Mouse (Mus musculus): ENCODE measurements around the gene Tardbp.
A peak's percentile ranks its signal among the peaks of the same experiment; 100 is the strongest.

The Tardbp gene

DNA sequence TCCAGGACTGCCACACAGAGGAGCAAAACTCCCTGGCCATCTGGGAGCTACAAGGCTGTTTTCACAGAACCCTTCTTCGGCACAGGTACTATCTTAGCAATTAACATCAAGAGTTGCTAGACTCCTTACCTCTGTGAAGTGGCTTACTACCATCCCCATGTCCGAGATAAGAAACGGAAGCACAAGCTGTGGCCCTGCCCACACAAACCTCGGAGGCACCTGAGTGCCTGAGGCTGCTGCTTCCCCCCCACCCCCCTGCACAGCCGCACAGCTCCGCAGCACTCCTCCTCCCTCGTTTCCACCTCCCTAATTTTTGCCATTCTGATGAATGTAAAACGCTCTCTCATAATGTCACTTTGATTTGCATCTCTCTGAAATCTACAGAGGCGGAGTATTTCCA, 11.5 kb upstream of the Tardbp start:
- no peak for ATAC-seq (ENCODE audit: low TSS enrichment)

DNA sequence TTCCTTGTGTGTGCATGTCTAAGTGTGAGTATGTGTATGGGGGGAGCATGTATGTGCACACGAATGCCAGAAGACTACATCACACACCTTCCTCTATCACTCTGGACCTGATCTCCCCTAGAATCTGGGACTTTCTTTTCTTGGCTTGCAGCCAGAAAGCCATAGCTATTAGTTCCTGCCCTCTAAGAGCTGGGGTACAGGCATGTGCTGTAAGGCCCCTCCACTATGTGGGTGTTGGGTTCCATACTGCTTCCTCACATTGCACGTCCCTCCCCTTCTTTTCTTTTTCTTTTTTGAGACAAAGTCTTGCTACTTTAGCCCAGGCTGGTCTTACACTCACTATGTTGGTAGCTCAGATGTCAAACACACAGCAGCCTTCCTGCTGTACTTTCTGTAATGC, 8.5 kb upstream of the Tardbp start:
- ATAC-seq (ENCODE audit: low TSS enrichment) = no peak

DNA sequence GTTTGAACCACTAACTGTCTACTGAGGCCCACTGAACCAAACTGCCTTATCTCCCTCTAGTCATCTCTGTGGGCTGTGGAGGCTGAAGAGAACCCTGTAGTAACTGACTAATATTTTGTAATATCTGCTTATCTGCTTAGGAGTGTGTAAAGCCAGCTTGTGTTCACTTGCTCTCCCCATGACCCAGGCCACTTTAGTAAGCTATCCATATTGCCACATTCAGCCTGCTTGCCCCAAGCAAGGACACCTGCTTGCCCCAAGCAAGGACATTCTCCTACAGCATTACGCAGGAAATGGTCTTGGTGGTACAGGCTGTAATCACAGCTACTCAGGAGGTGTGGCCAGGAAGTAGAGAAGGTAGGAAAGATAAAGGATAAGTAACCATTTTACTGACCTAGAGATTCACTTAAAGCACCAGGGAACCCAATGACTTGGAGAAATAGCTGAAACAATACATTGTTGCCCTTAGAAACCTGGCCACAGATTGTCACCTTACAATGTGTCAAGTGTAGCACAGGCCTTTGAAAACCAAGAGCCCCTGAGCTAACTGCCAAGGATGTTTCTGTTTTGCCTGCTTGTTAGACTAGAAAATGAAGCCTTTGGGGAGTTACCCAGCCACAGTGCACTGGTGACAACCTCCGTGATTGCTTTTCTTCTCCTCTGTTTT, 6.7 kb upstream of the Tardbp start:
- ATAC-seq (ENCODE audit: low TSS enrichment) = no peak

DNA sequence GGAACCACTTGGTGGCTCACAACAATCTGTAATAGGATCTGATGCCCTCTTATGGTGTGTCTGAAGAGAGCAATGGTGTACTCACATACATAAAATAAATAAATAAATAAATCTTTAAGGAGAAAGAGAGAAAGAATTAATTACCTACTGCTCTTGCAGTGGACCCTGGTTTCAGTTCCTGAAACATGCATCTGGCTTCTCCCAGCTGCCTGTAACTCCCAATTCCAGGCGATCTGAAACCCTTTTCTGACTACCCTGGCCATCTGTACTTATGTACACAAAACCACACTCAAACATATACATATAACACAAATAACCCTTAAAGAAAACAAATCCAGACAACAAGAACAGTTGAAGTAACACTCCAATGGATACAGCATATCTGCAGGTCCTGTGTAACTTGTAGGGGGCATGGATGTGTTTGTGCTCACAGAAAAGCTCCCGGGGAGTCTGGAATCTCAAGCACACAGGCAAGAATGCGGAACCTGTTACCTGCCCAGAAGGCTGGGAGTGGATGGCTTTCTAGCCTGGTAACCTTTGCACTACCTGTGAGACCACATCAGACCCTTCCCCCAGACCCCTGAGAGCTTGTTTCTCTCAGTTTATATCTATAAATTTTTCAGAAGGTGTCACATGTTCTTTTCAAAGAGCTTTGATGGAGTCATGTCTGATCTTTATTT, 5.3 kb upstream of the Tardbp start:
- no peak for ATAC-seq (ENCODE audit: low TSS enrichment)

DNA sequence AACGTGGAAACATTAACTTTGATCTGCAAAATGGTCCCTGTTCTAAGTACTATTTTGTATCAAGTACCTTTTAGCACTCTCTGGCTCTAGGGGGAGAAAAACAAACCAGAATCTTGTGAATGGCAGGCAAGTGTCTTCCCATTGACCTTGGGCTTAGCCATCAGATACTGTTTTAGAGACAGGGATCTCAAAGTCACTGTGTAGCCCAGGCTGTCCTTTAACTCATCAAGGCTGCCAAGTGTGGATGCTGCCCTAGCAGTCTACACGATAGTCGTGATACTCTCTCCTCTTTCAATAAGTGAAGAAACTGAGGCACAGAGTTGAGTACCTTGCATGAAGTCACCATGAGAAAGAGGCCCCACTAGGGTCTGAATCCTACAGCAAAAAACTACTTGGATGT, 427 bp upstream of the Tardbp start:
- 0 out of 2 replicates have a peak, but pooled peaks have one; percentile 14 for ATAC-seq (ENCODE audit: low TSS enrichment)

DNA sequence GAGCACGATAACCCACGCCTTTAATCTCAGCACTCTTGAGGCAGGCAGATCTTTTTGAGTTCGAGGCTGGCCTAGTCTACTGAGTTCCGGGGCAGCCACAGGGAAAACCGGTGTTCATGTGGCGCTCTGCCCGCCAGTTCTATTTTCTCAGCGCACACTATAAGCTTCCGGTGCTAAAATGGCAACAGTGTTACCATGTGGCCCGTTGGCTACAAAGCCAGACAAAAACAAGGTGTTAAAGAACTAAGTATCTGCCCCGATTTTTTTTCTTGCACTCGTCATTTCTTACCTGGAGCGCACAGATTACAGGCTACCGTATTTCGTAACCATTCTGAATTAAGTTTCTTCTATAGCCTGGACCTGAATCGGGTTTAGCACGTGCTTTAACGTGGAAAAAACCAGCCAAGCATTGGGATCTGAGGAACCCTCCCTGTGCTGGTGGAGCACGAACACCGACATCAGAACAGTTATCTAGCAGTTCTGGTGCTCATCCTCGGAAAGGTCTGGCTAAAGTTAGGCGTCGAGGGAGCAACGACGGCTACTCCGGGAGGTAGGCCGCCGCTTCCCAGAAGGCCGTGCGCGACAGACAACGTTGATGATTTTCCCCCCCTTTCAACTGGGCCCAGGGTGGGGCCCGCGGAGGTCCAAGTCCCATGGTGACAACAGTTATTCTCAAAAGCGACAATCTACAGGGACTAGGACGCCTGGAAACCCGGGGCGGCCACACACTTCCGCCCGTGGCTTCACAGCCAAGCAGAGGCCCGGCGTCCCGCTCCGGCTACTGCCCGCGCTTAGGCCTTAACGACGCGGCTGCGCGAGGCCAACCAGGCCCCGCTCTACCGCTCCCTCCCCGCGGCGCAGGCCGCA, 830 bp downstream of the Tardbp start:
- ATAC-seq (ENCODE audit: low TSS enrichment) = peak; percentile 50

DNA sequence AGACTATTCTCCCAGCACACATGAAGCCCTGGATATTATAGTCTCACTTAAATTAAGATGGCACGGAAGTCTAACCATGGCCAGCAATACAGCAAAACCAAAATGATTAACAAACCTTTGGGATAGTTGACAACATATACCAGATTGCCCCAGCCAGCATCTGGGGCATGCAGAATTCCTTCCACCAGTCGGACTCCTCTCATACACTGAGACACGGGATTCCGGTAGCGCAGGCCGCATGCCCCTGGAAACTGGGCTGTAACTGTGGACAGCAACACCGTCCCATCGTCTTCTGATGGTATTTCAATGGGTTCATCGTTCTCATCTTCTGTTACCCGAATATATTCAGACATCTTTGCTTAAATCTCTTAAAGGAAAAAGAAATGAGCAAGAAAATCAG, 1.8 kb downstream of the Tardbp start:
- ATAC-seq (ENCODE audit: low TSS enrichment) = no peak

DNA sequence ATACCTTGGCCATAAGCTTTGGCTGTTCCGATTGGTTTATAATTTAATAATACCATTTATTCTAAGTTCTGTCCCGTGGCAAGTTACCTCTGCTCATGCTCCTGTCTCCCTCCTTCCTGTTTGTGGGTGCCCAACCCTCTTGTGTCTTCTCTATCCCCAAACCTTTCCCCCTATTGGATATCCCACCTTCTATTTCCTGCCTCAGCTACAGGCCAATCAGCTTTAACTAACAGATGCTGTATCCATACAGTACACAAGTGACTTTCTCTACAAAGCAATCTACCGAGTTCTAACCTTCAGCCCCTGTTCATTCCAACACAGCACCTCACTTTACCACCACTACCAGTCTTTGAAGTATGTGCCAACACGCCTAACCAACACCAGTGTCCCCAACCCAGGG, 3.2 kb downstream of the Tardbp start:
- ATAC-seq (ENCODE audit: low TSS enrichment) = no peak

DNA sequence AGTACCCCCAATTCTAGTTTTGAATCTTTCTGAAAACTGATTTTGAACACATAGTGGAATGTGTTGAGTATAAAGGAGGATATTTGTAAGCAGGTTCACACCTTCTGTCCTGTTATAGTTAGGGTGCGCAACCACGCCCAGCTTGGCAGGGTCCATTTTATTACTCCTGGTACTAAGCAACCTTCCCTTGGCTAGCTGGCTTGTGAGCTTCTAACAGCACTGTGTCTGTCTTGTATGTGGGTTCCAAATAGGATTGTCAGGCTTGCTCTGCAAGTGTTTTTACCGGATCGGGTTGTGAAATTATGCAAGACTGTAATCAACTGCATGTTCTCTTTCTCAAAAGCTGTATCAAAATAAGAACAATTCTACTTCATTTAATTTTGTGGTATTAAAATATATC, 4.3 kb downstream of the Tardbp start:
- ATAC-seq (ENCODE audit: low TSS enrichment) = no peak

DNA sequence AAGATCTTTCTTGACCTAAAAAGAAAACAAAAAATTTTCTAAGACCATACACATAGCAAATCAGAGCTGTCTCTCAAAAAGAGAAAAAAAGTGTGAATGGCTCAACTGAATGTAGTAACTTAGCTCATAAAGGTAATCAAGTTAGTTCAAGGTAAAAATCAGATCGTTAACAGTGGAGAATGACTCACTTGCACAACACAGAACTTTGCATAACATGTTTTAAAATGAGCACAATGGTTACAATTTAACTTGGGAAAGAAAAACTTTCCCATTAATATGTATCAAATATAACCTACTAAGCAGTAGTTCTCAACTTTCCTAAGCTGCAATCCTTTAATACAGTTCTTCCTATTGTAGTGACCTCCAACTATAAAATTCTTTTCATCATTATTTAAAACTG, 6.1 kb downstream of the Tardbp start:
- ATAC-seq (ENCODE audit: low TSS enrichment) = no peak

DNA sequence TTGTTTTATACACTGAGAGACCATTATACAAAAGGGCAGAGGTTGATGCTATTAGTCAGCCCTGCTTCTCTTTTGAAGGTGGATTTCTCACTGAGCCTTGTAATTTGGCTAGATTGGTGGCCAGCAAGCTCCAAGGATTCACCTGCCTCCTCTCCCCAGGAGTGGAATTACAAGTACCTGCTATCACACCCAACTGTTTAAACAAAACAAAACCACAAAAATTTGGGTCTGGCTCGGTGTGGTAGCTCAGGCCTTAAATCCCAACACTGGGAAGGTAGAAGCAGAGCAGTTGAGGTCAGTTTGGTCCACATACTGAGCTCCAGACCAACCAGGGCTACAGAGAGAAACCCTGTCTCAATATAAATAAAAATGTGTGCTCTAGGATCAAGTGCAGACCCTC, 7.0 kb downstream of the Tardbp start:
- no peak for ATAC-seq (ENCODE audit: low TSS enrichment)

DNA sequence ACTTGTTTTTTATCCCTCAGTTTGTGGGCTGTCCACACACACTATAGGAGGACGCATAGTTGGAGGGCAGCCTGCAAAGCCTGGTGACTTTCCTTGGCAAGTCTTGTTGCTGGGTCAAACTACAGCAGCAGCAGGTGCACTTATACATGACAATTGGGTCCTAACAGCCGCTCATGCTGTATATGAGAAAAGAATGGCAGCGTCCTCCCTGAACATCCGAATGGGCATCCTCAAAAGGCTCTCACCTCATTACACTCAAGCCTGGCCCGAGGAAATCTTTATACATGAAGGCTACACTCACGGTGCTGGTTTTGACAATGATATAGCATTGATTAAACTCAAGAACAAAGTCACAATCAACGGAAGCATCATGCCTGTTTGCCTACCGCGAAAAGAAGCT, 13.1 kb downstream of the Tardbp start:
- no peak for ATAC-seq (ENCODE audit: low TSS enrichment)

DNA sequence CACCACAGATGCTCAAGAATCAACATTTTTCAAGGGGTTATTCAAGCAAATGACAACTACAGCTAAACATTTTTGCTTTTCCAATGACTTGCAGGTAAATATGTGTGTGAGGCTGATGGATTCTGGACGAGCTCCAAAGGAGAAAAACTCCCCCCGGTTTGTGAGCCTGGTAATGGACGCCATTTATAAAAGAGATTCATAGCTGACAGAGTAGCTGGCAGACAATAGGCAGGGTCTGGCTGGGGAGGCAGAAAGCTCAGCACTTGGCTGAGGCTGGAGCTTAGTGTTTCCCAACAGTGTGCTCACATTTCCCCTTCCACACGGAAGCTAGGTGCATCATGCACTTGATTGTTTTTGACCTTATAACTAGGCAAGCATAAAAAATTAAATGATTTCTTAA, 14.3 kb downstream of the Tardbp start:
- ATAC-seq (ENCODE audit: low TSS enrichment) = no peak

DNA sequence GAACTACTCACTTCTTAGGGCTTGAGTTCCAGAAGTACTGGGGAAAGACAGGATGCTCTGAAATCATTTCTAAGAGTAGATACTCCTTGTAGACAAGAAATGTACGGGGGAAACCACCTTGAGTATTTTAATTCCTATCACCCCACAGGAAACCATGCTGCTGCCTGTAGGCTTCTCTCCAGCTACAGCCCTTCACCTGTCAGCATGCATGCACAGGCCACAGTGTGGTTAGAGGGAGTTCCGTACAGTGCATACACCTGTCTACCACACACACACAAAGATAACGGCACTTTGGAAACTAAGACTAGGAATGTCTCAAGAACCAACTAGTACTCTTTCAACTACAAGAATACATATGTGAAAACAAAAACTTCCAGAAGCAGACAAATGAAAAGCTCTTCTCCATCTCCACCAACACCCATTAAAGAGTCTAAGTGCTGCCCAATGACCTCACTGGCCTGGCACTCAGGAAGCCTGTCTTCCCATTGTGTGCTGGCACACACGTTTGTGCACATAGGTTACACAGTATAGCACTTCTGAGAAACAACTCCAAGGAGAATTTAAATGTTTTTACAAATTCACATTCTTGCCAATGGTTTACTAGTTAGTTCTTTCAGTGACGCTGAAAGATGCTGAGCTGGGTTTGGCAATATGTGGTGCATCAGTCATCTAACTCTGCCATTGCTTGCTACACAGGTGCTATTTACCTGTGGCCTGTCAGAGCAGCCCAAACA, 16.0 kb downstream of the Tardbp start:
- no peak for ATAC-seq (ENCODE audit: low TSS enrichment)

DNA sequence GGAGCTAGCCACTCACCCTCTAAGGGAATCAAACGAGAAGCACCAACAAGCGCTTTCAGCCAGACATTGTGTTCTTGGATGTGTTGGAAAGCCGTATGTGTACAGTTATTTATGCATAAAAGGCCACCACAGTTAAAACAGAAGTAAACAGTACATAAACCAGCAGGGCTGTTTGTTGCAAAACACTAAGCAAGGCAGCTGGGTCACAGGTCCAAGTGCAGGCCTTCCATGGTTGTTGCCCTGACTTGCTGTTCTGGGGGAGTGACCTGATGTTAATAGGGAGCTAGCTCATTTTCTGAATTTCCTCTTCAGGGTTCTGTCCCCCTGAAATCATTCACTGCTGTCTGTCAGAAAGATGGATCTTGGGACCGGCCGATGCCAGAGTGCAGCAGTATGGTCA, 17.0 kb downstream of the Tardbp start:
- ATAC-seq (ENCODE audit: low TSS enrichment) = no peak

DNA sequence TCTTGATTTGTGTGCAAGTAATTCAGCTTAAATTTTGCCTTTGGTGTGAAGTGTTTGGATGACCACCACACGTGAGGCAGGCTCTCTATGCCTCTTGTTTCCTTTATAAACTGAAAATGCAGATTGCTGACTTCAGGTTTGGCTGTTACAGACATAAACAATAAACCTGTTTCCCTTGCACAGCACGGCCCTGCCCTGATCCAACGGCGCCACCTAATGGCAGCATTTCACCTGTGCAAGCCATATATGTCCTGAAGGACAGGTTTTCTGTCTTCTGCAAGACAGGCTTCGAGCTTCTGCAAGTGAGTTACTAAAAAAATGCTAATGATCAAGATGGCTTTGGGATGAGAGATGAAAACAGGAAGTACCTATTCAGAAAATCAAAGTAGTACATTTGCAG, 19.1 kb downstream of the Tardbp start:
- ATAC-seq (ENCODE audit: low TSS enrichment) = 0 out of 2 replicates have a peak, but pooled peaks have one; percentile 35

DNA sequence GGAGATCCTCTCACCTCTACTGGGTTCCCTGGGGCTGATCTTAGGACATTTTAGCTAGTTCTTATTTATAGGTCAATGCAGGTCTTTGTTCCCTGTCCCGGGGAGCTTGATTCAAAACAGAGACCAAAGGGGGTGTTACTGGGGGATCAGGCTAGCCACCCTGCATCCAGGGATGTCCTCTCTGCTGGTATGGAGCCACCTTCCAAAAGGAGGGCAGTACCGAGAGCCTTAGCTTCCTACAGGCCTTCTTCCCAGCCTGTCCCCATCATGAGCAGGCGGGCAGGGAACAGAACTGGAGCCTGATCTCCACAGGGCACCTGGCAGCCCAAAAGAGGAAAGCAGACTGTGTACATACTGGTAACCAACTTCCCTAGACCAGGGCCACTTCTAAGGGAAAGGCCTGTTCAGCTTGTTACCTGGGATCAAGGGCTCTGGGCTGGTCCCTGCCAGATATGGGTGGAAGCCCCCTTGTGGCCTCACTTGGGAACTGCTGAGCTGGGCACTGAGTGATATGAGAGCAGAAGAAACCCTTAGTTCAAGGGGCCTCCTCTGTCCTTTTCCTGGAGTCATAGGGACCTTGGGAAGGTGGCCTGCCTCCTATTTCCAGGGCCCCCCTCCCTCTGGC, 22.2 kb downstream of the Tardbp start:
- ATAC-seq (ENCODE audit: low TSS enrichment) = peak; percentile 32; the same call in 1 of the 2 replicates

DNA sequence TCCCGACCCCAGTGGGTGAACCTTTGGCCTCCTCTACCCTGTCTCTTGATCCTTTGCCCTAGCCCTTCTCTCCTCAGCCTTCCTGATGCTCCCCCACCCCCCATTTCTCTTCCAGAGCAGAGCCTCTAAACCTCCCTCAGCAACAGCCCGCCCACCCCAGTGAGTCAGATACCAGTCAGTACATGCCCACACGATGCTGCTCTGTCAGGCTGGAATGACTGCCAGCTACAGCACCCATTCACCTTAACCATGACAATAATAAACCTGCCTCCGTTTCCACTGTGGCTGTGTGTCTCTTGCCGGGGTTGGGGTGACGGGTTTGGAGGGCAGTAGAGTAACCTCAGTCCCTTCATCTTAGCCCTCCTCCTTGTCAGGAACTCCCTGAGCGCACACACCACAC, 22.7 kb downstream of the Tardbp start:
- peak; percentile 81 for ATAC-seq (ENCODE audit: low TSS enrichment)

DNA sequence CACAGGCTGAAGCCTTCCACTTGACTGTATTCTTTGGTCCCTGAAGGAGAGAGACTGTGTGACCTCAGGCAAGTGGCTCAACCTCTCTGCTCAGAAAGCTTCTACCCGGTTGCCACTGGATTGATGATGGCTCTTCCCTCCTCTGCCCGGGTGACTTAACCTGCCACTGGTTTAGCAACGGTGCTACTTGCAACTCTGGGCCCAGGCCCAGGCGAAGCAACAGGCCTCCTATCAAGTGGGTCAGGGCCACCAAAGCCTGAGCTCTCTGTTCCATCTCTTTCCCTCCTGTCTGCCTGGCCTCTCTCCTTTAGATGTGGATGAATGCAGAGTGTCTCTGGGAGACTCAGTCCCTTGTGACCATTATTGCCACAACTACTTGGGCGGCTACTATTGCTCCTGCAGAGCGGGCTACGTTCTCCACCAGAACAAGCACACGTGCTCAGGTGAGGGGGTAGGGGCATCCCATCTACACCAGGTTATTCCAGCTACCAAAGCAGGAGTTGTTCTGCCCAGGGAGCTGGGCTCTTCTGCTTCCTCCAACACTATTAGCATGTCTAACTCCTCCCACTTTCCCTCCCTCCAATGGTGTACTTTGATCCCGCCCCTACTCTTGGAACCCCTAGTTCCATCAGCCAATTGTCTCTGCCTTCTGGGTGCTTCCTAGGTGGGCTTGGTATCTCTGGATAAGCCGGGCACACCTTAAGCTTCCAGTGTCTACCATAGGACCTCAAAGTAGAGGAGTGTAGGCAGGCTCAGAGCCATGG, 23.3 kb downstream of the Tardbp start:
- peak; percentile 28 for ATAC-seq (ENCODE audit: low TSS enrichment)

DNA sequence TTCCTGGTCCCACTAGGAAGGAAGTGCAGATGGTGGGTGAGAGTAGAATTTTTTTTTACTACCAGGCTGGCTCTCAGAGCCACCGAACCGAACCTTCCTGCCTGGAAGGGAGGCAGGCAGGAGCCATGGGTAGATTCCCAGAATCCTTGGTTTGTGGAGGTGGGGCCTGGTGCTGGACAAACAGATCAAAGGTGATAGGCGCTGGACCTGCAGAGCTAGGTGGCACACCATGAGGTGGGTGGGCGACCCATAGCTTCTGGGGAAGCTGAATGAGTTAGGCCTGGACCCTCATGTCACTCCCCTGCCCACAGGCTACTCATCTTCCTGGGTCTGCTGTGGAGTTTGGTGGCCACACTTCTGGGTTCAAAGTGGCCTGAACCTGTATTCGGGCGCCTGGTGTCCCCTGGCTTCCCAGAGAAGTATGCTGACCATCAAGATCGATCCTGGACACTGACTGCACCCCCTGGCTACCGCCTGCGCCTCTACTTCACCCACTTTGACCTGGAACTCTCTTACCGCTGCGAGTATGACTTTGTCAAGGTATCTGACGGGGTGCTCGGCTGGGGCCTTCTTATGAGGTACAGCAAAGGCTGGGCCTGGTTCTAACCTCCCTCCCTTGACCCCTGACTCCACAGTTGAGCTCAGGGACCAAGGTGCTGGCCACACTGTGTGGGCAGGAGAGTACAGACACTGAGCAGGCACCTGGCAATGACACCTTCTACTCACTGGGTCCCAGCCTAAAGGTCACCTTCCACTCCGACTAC, 24.3 kb downstream of the Tardbp start, which contains the start of gene Masp2:
Gene Masp2 (plus strand): TSS at position 198 of the 764 bp plus-strand sequence.
- no peak for ATAC-seq (ENCODE audit: low TSS enrichment)
